Mouse (Mus musculus) layer of hippocampus, adult 8-10 months (tissue): ENCODE results near the gene Itpr2. TPM values are rescaled to one million over a fixed set of nuclear protein-coding genes. Genes with fewer than 3 reads are reported as not detected.

Experiments used
- total RNA-seq, 4 experiments: library from RNA; stranded (reverse); gene quantifications; 2 replicates each; pipeline ENCODE4 v1.2.4; 2022

Gene Itpr2
- total RNA-seq, 4 experiments from 2014 or later: 17.4 to 26.0 (median 21.9) TPM

Other genes with a start within 250 kb of the Itpr2 start
- gene Fgfr1op2, start 75.0 kb upstream of the Itpr2 start, total RNA-seq: 100 to 1,000 TPM in 2 of 4 experiments, 10 to 100 TPM in 2; 88.9 to 122 (median 103) TPM
- 10 to 100 TPM; 28.5 to 53.0 (median 44.8) TPM for gene Ints13, start 75.6 kb upstream of the Itpr2 start, total RNA-seq
- gene Med21, start 140.3 kb upstream of the Itpr2 start, total RNA-seq: 10 to 100 TPM; 40.5 to 52.6 (median 45.3) TPM
- 10 to 100 TPM; 37.8 to 44.7 (median 42.7) TPM for gene Tm7sf3, start 140.6 kb upstream of the Itpr2 start, total RNA-seq
- 10 to 100 TPM; 23.6 to 29.2 (median 24.9) TPM for gene Stk38l, start 222.8 kb upstream of the Itpr2 start, total RNA-seq